Mouse (Mus musculus) kidney, postnatal 10 days (tissue): Measurements from ENCODE around the gene Klf12.
"Not testable (repeated sequence)": the region's sequence is repeated elsewhere in the genome, so short reads cannot be mapped to it uniquely, and the experiment has no call there.

ENCODE experiments used
- DNase-seq: peaks from one replicate; pipeline ENCODE4 v3.0.0; 2021; ENCODE audit warnings: mixed read lengths

The Klf12 gene

GRCm38 (mm10) chr14:99856158-99857011, 428.1 kb downstream of the Klf12 start:
- DNase-seq = no peak

DNA sequence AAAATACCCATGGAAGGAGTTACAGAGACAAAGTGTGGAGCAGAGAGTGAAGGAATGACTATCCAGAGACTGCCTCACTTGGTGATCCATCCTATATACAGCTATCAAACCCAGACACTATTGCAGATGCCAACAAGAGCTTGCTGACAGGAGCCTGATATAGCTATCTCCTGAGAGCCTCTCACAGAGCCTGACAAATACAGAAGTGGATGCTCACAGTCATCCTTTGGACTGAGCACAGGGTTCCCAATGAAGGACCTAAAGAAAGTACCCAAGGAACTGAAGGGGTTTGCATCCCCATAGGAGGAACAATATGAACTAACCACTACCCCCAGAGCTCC, 430.0 kb downstream of the Klf12 start:
- not testable (repeated sequence) for DNase-seq

- DNase-seq = not testable (repeated sequence)
These were observed 430.6 kb downstream of the Klf12 start for GRCm38 (mm10) chr14:99853769-99854466.

GRCm38 (mm10) chr14:99850350-99850749, 434.1 kb downstream of the Klf12 start:
- no peak for DNase-seq

- no peak for DNase-seq
These were observed 437.0 kb downstream of the Klf12 start for GRCm38 (mm10) chr14:99847502-99847901.

- DNase-seq = no peak
These were observed 457.8 kb downstream of the Klf12 start for GRCm38 (mm10) chr14:99826713-99827112.
